Mouse (Mus musculus): ENCODE measurements around the gene Casp7. TPM values are rescaled to one million over a fixed set of nuclear protein-coding genes. Genes with fewer than 3 reads are reported as not detected.
A peak's percentile ranks its signal among the peaks of the same experiment; 100 is the strongest.

Gene Casp7
- polyA plus RNA-seq, 1 experiment from 2014 or later = 26.0 TPM

GRCm38 (mm10) chr19:56391307-56392046 lies 5.5 kb upstream of the Casp7 start:
- Histone ChIP-seq H3K27me3 (ENCODE audit: control insufficient read depth, insufficient read depth, low read depth, low read length) (peaks cover 10% of the 10 kb centered on the region), H3K4me3 (ENCODE audit: low read depth, low read length) (no peak overlapping the region), H3K4me1 (ENCODE audit: control insufficient read depth, insufficient read depth, low read length) (peaks cover 2% of the 10 kb centered on the region; the same call in 1 of the 2 replicates), H3K9ac (ENCODE audit: low read depth, low read length) (no peak overlapping the region), H3K27ac (ENCODE audit: low read length) (no peak overlapping the region), H3K36me3 (ENCODE audit: control insufficient read depth, insufficient read depth, low read length) (no peaks in the 10 kb centered on the region), H3K4me2 (ENCODE audit: low read length) (no peak overlapping the region), H3K9me3 (replicated peaks; ENCODE audit: control insufficient read depth, low read length, poor library complexity, severe bottlenecking) (no peaks in the 10 kb centered on the region)
- 85% methylated on average over 6 of the region's 6 CpGs for WGBS
- ATAC-seq = no peak

DNA sequence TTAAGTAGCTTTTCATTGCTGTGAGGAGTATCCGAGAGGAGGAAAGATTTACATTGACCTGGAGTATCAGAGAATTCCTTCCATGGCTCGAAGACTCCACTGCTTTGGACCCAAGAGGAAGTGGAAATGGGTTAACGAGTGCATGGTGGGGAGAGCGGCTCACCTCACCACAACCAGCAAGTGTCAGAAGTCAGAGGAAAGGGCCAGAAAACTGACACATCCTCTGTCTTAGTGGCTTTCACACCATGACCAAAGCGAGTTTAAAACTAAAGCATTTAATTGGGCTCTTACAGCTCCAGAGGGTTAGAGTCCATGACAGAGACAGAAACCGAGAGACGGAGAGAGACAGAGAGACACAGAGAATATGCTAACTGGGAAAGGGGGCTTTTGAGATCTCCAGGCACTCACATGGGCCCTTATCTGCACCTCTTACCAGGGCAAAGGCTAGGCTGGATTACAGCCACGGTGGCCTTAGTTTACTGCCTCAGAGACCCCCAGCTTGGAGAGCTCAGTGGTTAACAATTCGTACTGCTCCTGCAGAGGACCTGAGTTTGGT lies 3.5 kb upstream of the Casp7 start:
- no peak overlapping the region for H3K4me2 ChIP-seq (ENCODE audit: low read length)
- peaks cover 11% of the 10 kb centered on the region for H3K4me1 ChIP-seq (ENCODE audit: control insufficient read depth, insufficient read depth, low read length)
- no peak overlapping the region for H3K4me3 ChIP-seq (ENCODE audit: low read depth, low read length)
- no peak overlapping the region for H3K9ac ChIP-seq (ENCODE audit: low read depth, low read length)
- H3K27me3 ChIP-seq (ENCODE audit: control insufficient read depth, insufficient read depth, low read depth, low read length) = peaks cover 10% of the 10 kb centered on the region
- H3K36me3 ChIP-seq (ENCODE audit: control insufficient read depth, insufficient read depth, low read length) = no peaks in the 10 kb centered on the region
- WGBS = 90% methylated on average over 9 of the region's 9 CpGs
- no peak overlapping the region for H3K27ac ChIP-seq (ENCODE audit: low read length)
- no peak for ATAC-seq
- H3K9me3 ChIP-seq (replicated peaks; ENCODE audit: control insufficient read depth, low read length, poor library complexity, severe bottlenecking) = no peaks in the 10 kb centered on the region

DNA sequence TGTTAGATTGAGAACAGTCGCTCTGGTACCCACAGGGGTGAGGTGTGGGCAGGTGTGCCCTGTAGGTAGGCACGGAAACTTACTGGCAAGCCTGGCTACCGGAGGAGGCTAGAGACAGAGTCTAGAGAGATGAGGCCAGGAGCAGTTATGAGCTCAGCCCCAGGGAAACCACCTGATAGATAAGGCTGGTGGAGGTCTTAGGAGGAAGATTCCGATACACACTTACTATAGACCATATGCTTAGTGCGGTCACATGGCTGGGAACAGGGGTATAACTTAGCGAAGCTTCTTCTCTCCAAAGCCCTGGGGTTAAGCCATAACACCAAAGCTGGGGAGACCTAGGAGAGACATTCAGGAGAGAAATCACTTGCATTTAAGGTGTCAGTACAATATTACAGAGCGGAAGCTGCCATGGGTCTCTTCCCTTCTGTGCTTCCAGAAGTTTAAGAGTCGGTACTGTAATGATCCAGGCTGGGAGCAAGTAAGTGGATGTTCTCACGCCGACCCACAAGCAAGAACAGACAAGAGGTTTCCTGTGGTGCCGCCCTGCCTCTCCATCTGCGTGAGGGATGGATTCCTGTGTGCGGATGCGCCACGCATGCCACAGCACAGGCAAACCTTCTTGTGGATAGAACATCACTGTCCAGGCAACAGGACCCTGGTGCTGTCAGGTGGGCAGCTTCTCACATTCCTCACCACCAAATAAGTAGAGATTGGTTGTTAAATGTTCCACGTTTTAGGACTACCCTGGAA lies 1.6 kb upstream of the Casp7 start:
- Histone ChIP-seq H3K4me3 (ENCODE audit: low read depth, low read length) (no peak overlapping the region), H3K4me2 (ENCODE audit: low read length) (no peak overlapping the region), H3K4me1 (ENCODE audit: control insufficient read depth, insufficient read depth, low read length) (peaks cover 11% of the 10 kb centered on the region), H3K36me3 (ENCODE audit: control insufficient read depth, insufficient read depth, low read length) (no peaks in the 10 kb centered on the region), H3K9ac (ENCODE audit: low read depth, low read length) (no peak overlapping the region), H3K27me3 (ENCODE audit: control insufficient read depth, insufficient read depth, low read depth, low read length) (peaks cover 10% of the 10 kb centered on the region), H3K27ac (ENCODE audit: low read length) (no peak overlapping the region), H3K9me3 (replicated peaks; ENCODE audit: control insufficient read depth, low read length, poor library complexity, severe bottlenecking) (no peaks in the 10 kb centered on the region)
- WGBS = 88% methylated on average over 16 of the region's 16 CpGs
- no peak for ATAC-seq

- Histone ChIP-seq H3K4me1 (ENCODE audit: control insufficient read depth, insufficient read depth, low read length) (peaks cover 11% of the 10 kb centered on the region), H3K27me3 (ENCODE audit: control insufficient read depth, insufficient read depth, low read depth, low read length) (peaks cover 10% of the 10 kb centered on the region), H3K9ac (ENCODE audit: low read depth, low read length) (no peak overlapping the region; the same call in 1 of the 2 replicates), H3K36me3 (ENCODE audit: control insufficient read depth, insufficient read depth, low read length) (no peaks in the 10 kb centered on the region), H3K27ac (ENCODE audit: low read length) (no peak overlapping the region), H3K4me2 (ENCODE audit: low read length) (peak overlapping the region; percentile 93), H3K9me3 (replicated peaks; ENCODE audit: control insufficient read depth, low read length, poor library complexity, severe bottlenecking) (no peaks in the 10 kb centered on the region), H3K4me3 (ENCODE audit: low read depth, low read length) (peak overlapping the region; percentile 65)
- ATAC-seq = no peak
- WGBS = 45% methylated on average over 12 of the region's 12 CpGs
These were observed 702 bp upstream of the Casp7 start for GRCm38 (mm10) chr19:56396227-56396626.

DNA sequence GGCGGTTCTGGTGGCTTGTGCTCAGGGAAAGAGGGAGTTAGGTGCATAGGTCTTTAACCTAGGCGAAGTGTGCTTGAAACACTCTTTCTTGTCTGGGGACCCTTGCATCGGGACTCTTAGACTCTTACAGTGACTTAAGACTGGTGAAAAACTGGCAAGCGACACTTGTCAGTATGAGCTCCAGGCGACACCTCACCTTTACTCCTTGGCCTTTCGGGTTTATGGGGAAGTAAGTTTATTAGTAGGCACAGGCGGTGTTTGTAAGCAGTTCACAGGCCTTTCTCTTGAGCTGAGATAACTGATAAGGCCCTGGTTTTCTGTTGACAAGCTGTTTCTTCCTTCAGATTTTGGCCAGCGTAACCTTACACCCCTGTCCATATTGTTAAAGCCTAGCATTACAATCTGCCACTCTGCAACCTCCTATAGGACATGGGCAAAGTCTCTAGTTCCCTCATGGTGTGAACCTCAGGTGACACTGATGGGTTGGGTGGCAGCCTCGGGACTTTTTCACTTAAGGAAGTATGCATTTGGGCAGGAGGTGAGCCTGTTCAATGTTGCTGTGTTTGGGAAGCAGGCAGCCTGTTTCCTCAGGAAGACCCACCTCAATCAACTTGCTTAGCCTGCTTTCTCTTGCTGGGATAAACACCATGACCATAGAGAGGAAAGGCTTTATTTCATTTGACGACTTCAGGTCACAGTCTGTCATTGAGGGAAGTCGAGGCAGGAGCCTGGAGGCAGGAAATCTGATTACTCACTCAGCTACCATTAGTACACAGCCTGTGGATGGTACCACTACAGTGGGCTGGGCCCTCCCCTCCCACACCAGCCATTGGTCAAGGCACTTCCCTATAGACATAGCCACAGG lies 966 bp downstream of the Casp7 start:
- Histone ChIP-seq H3K4me3 (ENCODE audit: low read depth, low read length) (peak overlapping the region; percentile 65), H3K4me1 (ENCODE audit: control insufficient read depth, insufficient read depth, low read length) (peaks cover 11% of the 10 kb centered on the region), H3K4me2 (ENCODE audit: low read length) (peak overlapping the region; percentile 93), H3K9me3 (replicated peaks; ENCODE audit: control insufficient read depth, low read length, poor library complexity, severe bottlenecking) (no peaks in the 10 kb centered on the region), H3K36me3 (ENCODE audit: control insufficient read depth, insufficient read depth, low read length) (no peaks in the 10 kb centered on the region), H3K9ac (ENCODE audit: low read depth, low read length) (peak overlapping the region; percentile 80), H3K27ac (ENCODE audit: low read length) (peak overlapping the region; percentile 48), H3K27me3 (ENCODE audit: control insufficient read depth, insufficient read depth, low read depth, low read length) (peaks cover 10% of the 10 kb centered on the region)
- 66% methylated on average over 11 of the region's 11 CpGs for WGBS
- ATAC-seq = no peak

DNA sequence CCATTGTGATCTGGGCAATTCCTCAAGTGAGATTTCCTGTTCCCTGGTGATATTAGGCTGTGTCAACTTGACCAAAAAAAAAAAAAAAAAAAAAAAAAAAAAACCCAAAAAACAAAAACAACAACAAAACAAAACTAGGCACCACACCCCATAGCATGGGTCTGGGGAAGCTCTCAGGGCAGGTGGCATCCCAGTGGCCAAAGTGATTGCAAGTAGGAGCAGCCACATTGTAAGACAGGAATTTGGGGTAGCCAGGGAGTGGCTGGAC lies 1.5 kb downstream of the Casp7 start:
- Histone ChIP-seq H3K4me2 (ENCODE audit: low read length) (no peak overlapping the region), H3K27me3 (ENCODE audit: control insufficient read depth, insufficient read depth, low read depth, low read length) (peaks cover 10% of the 10 kb centered on the region), H3K4me3 (ENCODE audit: low read depth, low read length) (no peak overlapping the region), H3K27ac (ENCODE audit: low read length) (no peak overlapping the region), H3K9me3 (replicated peaks; ENCODE audit: control insufficient read depth, low read length, poor library complexity, severe bottlenecking) (no peaks in the 10 kb centered on the region), H3K36me3 (ENCODE audit: control insufficient read depth, insufficient read depth, low read length) (no peaks in the 10 kb centered on the region), H3K4me1 (ENCODE audit: control insufficient read depth, insufficient read depth, low read length) (peaks cover 11% of the 10 kb centered on the region), H3K9ac (ENCODE audit: low read depth, low read length) (no peak overlapping the region)
- ATAC-seq = no peak

- Histone ChIP-seq H3K4me3 (ENCODE audit: low read depth, low read length) (no peak overlapping the region), H3K36me3 (ENCODE audit: control insufficient read depth, insufficient read depth, low read length) (no peaks in the 10 kb centered on the region), H3K9ac (ENCODE audit: low read depth, low read length) (no peak overlapping the region), H3K9me3 (replicated peaks; ENCODE audit: control insufficient read depth, low read length, poor library complexity, severe bottlenecking) (no peaks in the 10 kb centered on the region), H3K4me2 (ENCODE audit: low read length) (no peak overlapping the region), H3K4me1 (ENCODE audit: control insufficient read depth, insufficient read depth, low read length) (peaks cover 11% of the 10 kb centered on the region), H3K27ac (ENCODE audit: low read length) (no peak overlapping the region), H3K27me3 (ENCODE audit: control insufficient read depth, insufficient read depth, low read depth, low read length) (peaks cover 8% of the 10 kb centered on the region)
- no peak for ATAC-seq
- WGBS = 54% methylated on average over 14 of the region's 14 CpGs
These were observed 3.3 kb downstream of the Casp7 start for GRCm38 (mm10) chr19:56400200-56400599.

DNA sequence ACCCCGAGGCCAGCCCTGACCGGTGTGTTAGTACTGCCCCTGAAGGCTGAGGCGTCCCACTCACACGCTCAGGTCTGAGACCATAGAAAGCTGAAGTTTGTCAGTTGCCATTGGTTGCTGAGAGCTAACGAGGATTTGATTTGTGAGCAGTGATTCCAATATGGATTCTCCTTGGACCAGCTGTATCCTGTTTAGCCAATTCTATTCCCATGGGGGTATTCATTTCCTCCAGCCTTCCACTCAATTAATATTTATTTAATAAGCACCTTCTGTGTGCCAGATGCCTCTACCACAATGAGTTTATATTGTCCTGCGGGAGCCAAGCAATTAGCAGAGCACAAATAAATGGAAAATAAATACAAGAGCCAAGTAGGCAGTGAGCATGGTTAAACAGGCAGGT lies 4.9 kb downstream of the Casp7 start:
- H3K9me3 ChIP-seq (replicated peaks; ENCODE audit: control insufficient read depth, low read length, poor library complexity, severe bottlenecking) = no peaks in the 10 kb centered on the region
- no peaks in the 10 kb centered on the region for H3K36me3 ChIP-seq (ENCODE audit: control insufficient read depth, insufficient read depth, low read length)
- no peak overlapping the region for H3K4me3 ChIP-seq (ENCODE audit: low read depth, low read length)
- no peak for ATAC-seq
- H3K27ac ChIP-seq (ENCODE audit: low read length) = no peak overlapping the region
- H3K4me2 ChIP-seq (ENCODE audit: low read length) = no peak overlapping the region
- H3K9ac ChIP-seq (ENCODE audit: low read depth, low read length) = no peak overlapping the region
- H3K4me1 ChIP-seq (ENCODE audit: control insufficient read depth, insufficient read depth, low read length) = peaks cover 7% of the 10 kb centered on the region
- WGBS = 70% methylated on average over 6 of the region's 6 CpGs
- no peaks in the 10 kb centered on the region for H3K27me3 ChIP-seq (ENCODE audit: control insufficient read depth, insufficient read depth, low read depth, low read length)
